Mouse (Mus musculus) kidney, adult 2 months (tissue): ENCODE results near the gene Dis3. TPM values are rescaled to one million over a fixed set of nuclear protein-coding genes. Genes with fewer than 3 reads are reported as not detected.

ENCODE experiments used
- DNase-seq: peaks from one replicate; pipeline ENCODE4 v3.0.0; 2021
- H3K27ac ChIP-seq: fragments of 200-500 bp; 2 replicates; pipeline ENCODE4 v1.5.1; 2012; ENCODE audit warnings: low read depth, low read length, control low read depth, inconsistent platforms; ENCODE audit not compliant: insufficient read depth
- H3K27me3 ChIP-seq: fragments of 200-500 bp; replicated peaks from 2 replicates; pipeline ENCODE4 v1.6.1; 2012; ENCODE audit warnings: mild to moderate bottlenecking, moderate library complexity, low read length, inconsistent platforms; ENCODE audit not compliant: control insufficient read depth, insufficient read depth
- H3K36me3 ChIP-seq: fragments of 200-500 bp; 2 replicates; pipeline ENCODE4 v1.6.1; 2012; ENCODE audit warnings: mild to moderate bottlenecking, moderate library complexity, low read length, inconsistent platforms; ENCODE audit not compliant: control insufficient read depth, insufficient read depth
- H3K4me1 ChIP-seq: fragments of 200-500 bp; 2 replicates; pipeline ENCODE4 v1.6.1; 2011; ENCODE audit warnings: low read length; ENCODE audit not compliant: control insufficient read depth, insufficient read depth
- H3K4me3 ChIP-seq: fragments of 200-500 bp; 2 replicates; pipeline ENCODE4 v1.5.1; 2011; ENCODE audit warnings: mild to moderate bottlenecking, low read depth, low read length, control low read depth; ENCODE audit not compliant: insufficient read depth
- CTCF ChIP-seq: fragments of 200-500 bp; conservative IDR thresholded peaks from 2 replicates; pipeline ENCODE4 v1.5.1; 2011; ENCODE audit warnings: low read depth, mild to moderate bottlenecking, control low read depth, low read length, moderate library complexity, mixed read lengths; ENCODE audit not compliant: insufficient read depth, insufficient read length
- POLR2A ChIP-seq: fragments of 200-500 bp; IDR thresholded peaks from one replicate; pipeline ENCODE4 v1.6.1; 2011; ENCODE audit warnings: low read depth, low read length, control low read depth
- WGBS: fragments of 180-500 bp; shearing (Covaris S2); methylation state at CpG from one replicate; pipeline ENCODE4 v1.1.7; 2018; 5-methylcytosine and 5-hydroxymethylcytosine counted together
- polyA plus RNA-seq: library from polyadenylated mRNA; depleted of rRNA; stranded (reverse); fragments of >200 nt; gene quantifications from 2 replicates; pipeline ENCODE4 v1.2.3, GENCODE M21; 2012; rRNA removed

Dis3 gene
- 3.5 and 4.2 TPM in 2 replicates for polyA plus RNA-seq

- Histone ChIP-seq H3K4me3 (peak within 1 kb of the TSS; percentile 96), H3K27me3 (no peaks in the 10 kb centered on the region), H3K36me3 (no peaks in the 10 kb centered on the region; the same call in 1 of the 2 replicates), H3K27ac (no peak within 1 kb of the TSS), H3K4me1 (no peaks in the 10 kb centered on the region)
- under 1% methylated on average over 73 of the region's 73 CpGs for WGBS
- DNase-seq = peak; percentile 99
- TF ChIP-seq POLR2A (peak; percentile 50), CTCF (no peak)
Observed at GRCm38 (mm10) chr14:99099267-99099966, at the start of gene Dis3, which contains the start of gene Pibf1. Dis3 (minus strand) TSS chr14:99099770. Pibf1 (plus strand) TSS chr14:99099424.

GRCm38 (mm10) chr14:99146841-99147240 is 47.3 kb upstream of the Dis3 start:
- no peaks in the 10 kb centered on the region for H3K36me3 ChIP-seq
- no peak for DNase-seq
- TF ChIP-seq POLR2A = no peak
- no peak for TF ChIP-seq CTCF
- H3K27me3 ChIP-seq = no peaks in the 10 kb centered on the region
- no peaks in the 10 kb centered on the region for H3K4me1 ChIP-seq
- WGBS = 96% methylated on average over 1 of the region's 1 CpGs
- no peak overlapping the region for H3K27ac ChIP-seq
- H3K4me3 ChIP-seq = no peak overlapping the region

GRCm38 (mm10) chr14:99141786-99142633 is 42.4 kb upstream of the Dis3 start:
- no peaks in the 10 kb centered on the region for H3K4me1 ChIP-seq
- no peaks in the 10 kb centered on the region for H3K36me3 ChIP-seq
- H3K27me3 ChIP-seq = no peaks in the 10 kb centered on the region
- H3K4me3 ChIP-seq = no peak overlapping the region
- WGBS = 30% methylated on average over 15 of the region's 15 CpGs
- H3K27ac ChIP-seq = no peak overlapping the region
- DNase-seq = peak; percentile 74
- no peak for TF ChIP-seq POLR2A
- peak; percentile 94 for TF ChIP-seq CTCF

GRCm38 (mm10) chr14:99140036-99140435 is 40.5 kb upstream of the Dis3 start:
- 92% methylated on average over 2 of the region's 2 CpGs for WGBS
- no peaks in the 10 kb centered on the region for H3K36me3 ChIP-seq
- no peaks in the 10 kb centered on the region for H3K27me3 ChIP-seq
- TF ChIP-seq CTCF = no peak
- no peak for TF ChIP-seq POLR2A
- no peaks in the 10 kb centered on the region for H3K4me1 ChIP-seq
- no peak overlapping the region for H3K27ac ChIP-seq
- no peak for DNase-seq
- H3K4me3 ChIP-seq = no peak overlapping the region

- Histone ChIP-seq H3K4me3 (no peak overlapping the region), H3K27ac (no peak overlapping the region), H3K36me3 (no peaks in the 10 kb centered on the region), H3K27me3 (no peaks in the 10 kb centered on the region), H3K4me1 (no peaks in the 10 kb centered on the region)
- 90% methylated on average over 16 of the region's 16 CpGs for WGBS
- DNase-seq = no peak
- TF ChIP-seq POLR2A (no peak), CTCF (no peak)
Observed at GRCm38 (mm10) chr14:99136297-99136696, 36.7 kb upstream of the Dis3 start.

- no peaks in the 10 kb centered on the region for H3K36me3 ChIP-seq
- no peak for TF ChIP-seq POLR2A
- no peak for TF ChIP-seq CTCF
- no peak overlapping the region for H3K4me3 ChIP-seq
- no peak overlapping the region for H3K27ac ChIP-seq
- H3K4me1 ChIP-seq = no peaks in the 10 kb centered on the region
- no peaks in the 10 kb centered on the region for H3K27me3 ChIP-seq
- DNase-seq = no peak
- WGBS = 62% methylated on average over 9 of the region's 9 CpGs
Observed at GRCm38 (mm10) chr14:99135761-99136160, 36.2 kb upstream of the Dis3 start.

GRCm38 (mm10) chr14:99134048-99134447 is 34.5 kb upstream of the Dis3 start:
- WGBS = 92% methylated on average over 2 of the region's 2 CpGs
- DNase-seq = no peak
- H3K27ac ChIP-seq = no peak overlapping the region
- H3K4me1 ChIP-seq = no peaks in the 10 kb centered on the region
- TF ChIP-seq POLR2A (no peak), CTCF (no peak)
- no peaks in the 10 kb centered on the region for H3K27me3 ChIP-seq
- H3K36me3 ChIP-seq = no peaks in the 10 kb centered on the region
- H3K4me3 ChIP-seq = no peak overlapping the region
